Mouse (Mus musculus) CD8-positive naive resting alpha-beta T cell, adult 57 days (primary cell): ENCODE measurements around the gene Gm21866. TPM values are rescaled to one million over a fixed set of nuclear protein-coding genes. Genes with fewer than 3 reads are reported as not detected.

Source experiments
- total RNA-seq: library from RNA; stranded (reverse); gene quantifications from one replicate; pipeline ENCODE4 v1.2.4, GENCODE M21; 2023

Gm21866 gene
- total RNA-seq: not detected

GRCm38 (mm10) chrY:13465479-13465878, at the start of gene Gm21866:
Gm21866 (minus strand) TSS chrY:13465579.

GRCm38 (mm10) chrY:13493726-13494125, 28.3 kb upstream of the Gm21866 start, which contains the start of gene Gm20773:
Gm20773 (plus strand) TSS chrY:13494026.

Other genes starting within 250 kb of the Gm21866 start
- not detected for gene Gm21828, start 241.7 kb downstream of the Gm21866 start, total RNA-seq
- not detected for gene Gm21440, start 213.2 kb downstream of the Gm21866 start, total RNA-seq
- gene Gm21454, start 213.1 kb downstream of the Gm21866 start, total RNA-seq: not detected
- gene Gm21725, start 116.5 kb downstream of the Gm21866 start, total RNA-seq: not detected
- not detected for gene Gm20773, start 28.4 kb upstream of the Gm21866 start, total RNA-seq